Comparison of ENCODE assay signal across 8 mouse cellular contexts in genomic region chr6:70713118-70713517, GRCm38 (mm10).
DNase-seq lines count a peak whose midpoint lies in the region; ATAC-seq and TF ChIP-seq lines count a peak whose summit lies in the region.

No protein-coding gene starts in this region.

- no peaks in the 10 kb centered on the region for H3K9me3 ChIP-seq in midbrain, embryonic 14.5 days (ENCODE audit: control insufficient read depth, low read length)

- no peak for TF ChIP-seq POLR2A in bone marrow macrophage, adult 2 months (IDR thresholded peaks at IDR 0.05; ENCODE audit: borderline replicate concordance, low read depth, low read length)

- H3K27ac ChIP-seq in left cerebral cortex, adult 2 months: no peak overlapping the region
- no peak overlapping the region for H3K27ac ChIP-seq in bone marrow macrophage, adult 2 months (ENCODE audit: insufficient read depth, low read depth, low read length)
- no peak overlapping the region for H3K27ac ChIP-seq in midbrain, embryonic 14.5 days (replicated peaks; ENCODE audit: low read depth, low read length)

- ATAC-seq in midbrain, embryonic 14.5 days (ENCODE audit: low FRiP score, low TSS enrichment): no peak

- WGBS in midbrain, embryonic 14.5 days: 45% methylated on average over 7 of the region's 7 CpGs

- H3K4me3 ChIP-seq in left cerebral cortex, adult 2 months: no peak overlapping the region
- no peak overlapping the region for H3K4me3 ChIP-seq in bone marrow macrophage, adult 2 months (ENCODE audit: insufficient read depth, low read length)
- no peak overlapping the region for H3K4me3 ChIP-seq in midbrain, embryonic 14.5 days (replicated peaks; ENCODE audit: low read depth, low read length)

- H3K4me2 ChIP-seq in midbrain, embryonic 14.5 days (ENCODE audit: low read length): no peak overlapping the region

- peak; percentile 6 for DNase-seq in cerebellum, adult 9-11 months
- no peak for DNase-seq in cerebellum, adult 11 months
- DNase-seq in left cerebral cortex, adult 2 months (ENCODE audit: extremely low spot score in 1 of 2, low spot score in 2 of 2): no peak
- no peak for DNase-seq in left cerebral cortex, adult 8-10 months (ENCODE audit: low spot score in 2 of 2)
- DNase-seq in midbrain, embryonic 14.5 days: peak; percentile 69
- DNase-seq in left cerebral cortex, adult 11 months (ENCODE audit: low spot score): no peak
- no peak for DNase-seq in ovary, postnatal 14 days (ENCODE audit: low spot score)

- no peaks in the 10 kb centered on the region for H3K4me1 ChIP-seq in bone marrow macrophage, adult 2 months (ENCODE audit: control insufficient read depth, insufficient read depth, low read length)
- no peaks in the 10 kb centered on the region for H3K4me1 ChIP-seq in midbrain, embryonic 14.5 days (ENCODE audit: control insufficient read depth, insufficient read depth, low read length)

- no peak overlapping the region for H3K9ac ChIP-seq in midbrain, embryonic 14.5 days (replicated peaks; ENCODE audit: low read length)

- intact Hi-C loops in left cerebral cortex, adult 2 months (cut with DNase I): loop anchor here (5.0 kb wide), 1 partner anchor 39 kb away; no protein-coding TSS in a partner anchor

- TF ChIP-seq CTCF in left cerebral cortex, adult 2 months (IDR thresholded peaks at IDR 0.05): peak; percentile 41
- 0 out of 2 replicates have a peak, but pooled peaks have one; percentile 19 for TF ChIP-seq CTCF in bone marrow macrophage, adult 2 months (IDR thresholded peaks at IDR 0.05; ENCODE audit: low read depth, low read length)

- no peaks in the 10 kb centered on the region for H3K36me3 ChIP-seq in midbrain, embryonic 14.5 days (ENCODE audit: control insufficient read depth, insufficient read depth, low read length)

- no peaks in the 10 kb centered on the region for H3K27me3 ChIP-seq in midbrain, embryonic 14.5 days (ENCODE audit: control insufficient read depth, insufficient read depth, low read length)

Comparison
In these comparisons a context has a peak if more than half of its experiments do, and no peak if none do; other contexts are left out.
1. DNase-seq: peak in cerebellum, adult 9-11 months (single experiment) and midbrain, embryonic 14.5 days (single experiment); none in cerebellum, adult 11 months (single experiment), left cerebral cortex, adult 2 months (0 of 2), left cerebral cortex, adult 8-10 months (0 of 2), left cerebral cortex, adult 11 months (single experiment) and ovary, postnatal 14 days (single experiment).